Mouse (Mus musculus): ENCODE measurements at regions not wholly inside any gene's neighbourhood (a gene's known extent, or its start where the extent isn't known, plus 50 kb on each side); places are given as distances from the start of the nearest gene placed in this dataset.

DNA sequence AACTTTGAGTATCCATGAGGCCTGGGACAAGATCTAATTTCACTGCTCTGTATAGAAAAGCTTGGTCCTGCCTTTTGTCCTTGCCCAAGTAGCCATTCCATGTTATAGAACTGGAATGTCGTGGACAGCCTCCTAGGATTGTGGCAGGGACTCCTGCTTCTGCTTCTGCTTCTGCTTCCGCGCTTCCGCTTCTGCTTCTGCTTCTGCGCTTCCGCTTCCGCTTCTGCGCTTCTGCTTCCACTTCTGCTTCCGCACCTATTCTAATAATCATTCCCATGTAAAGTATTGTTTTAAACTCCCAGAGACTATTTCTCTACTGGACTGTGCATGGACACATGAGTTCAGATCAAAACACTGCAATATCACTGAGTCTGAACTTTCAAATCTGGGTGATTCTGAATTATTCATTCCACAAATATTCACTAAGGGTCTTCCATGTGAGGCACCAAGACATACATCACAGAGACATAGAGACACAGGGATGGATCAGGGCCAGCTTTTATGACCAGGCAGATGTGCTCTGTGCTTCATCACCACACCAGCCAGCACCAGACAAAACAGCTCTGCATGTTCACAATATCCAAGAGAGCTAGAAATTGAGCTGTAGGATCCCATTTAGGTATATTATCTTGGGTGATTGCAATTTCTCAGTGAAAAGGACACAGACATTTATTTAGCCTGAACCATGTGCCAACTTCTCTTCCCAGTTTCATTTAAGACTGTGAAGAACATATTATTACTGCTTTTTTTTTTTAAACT lies 360.5 kb upstream of the Gm6657 start:
- TF ChIP-seq POLR2A (IDR thresholded peaks at IDR 0.05; ENCODE audit: extremely low read depth, insufficient read depth, low read length) (no peak), CTCF (IDR thresholded peaks at IDR 0.05; ENCODE audit: extremely low read depth, insufficient read depth, low read length) (no peak)
